Mouse (Mus musculus): ENCODE results near the gene Lcp2.

GRCm38 (mm10) chr11:34061740-34062139 lies 15.0 kb downstream of the Lcp2 start:
- TF ChIP-seq CTCF (IDR thresholded peaks at IDR 0.05; ENCODE audit: low read depth) (no peak), EP300 (optimal IDR thresholded peaks at IDR 0.05) (no peak)
